Mouse (Mus musculus) kidney, adult 11 months (tissue): ENCODE measurements around the gene Ghrl.
"Not testable (repeated sequence)": the region's sequence is repeated elsewhere in the genome, so short reads cannot be mapped to it uniquely, and the experiment has no call there.

Experiments used
- DNase-seq: peaks from one replicate; pipeline ENCODE4 v3.0.0; 2022

The Ghrl gene

GRCm38 (mm10) chr6:113719878-113720277 is at the start of gene Ghrl:
Gene Ghrl, minus strand, starts transcription at chr6:113719880.
- DNase-seq: no peak

- no peak for DNase-seq
Observed at GRCm38 (mm10) chr6:113768804-113769203, 49.1 kb upstream of the Ghrl start.

GRCm38 (mm10) chr6:113761644-113762043 is 42.0 kb upstream of the Ghrl start:
- peak; percentile 50 for DNase-seq

- no peak for DNase-seq
Observed at GRCm38 (mm10) chr6:113749119-113749685, 29.5 kb upstream of the Ghrl start.

GRCm38 (mm10) chr6:113748351-113748750 is 28.7 kb upstream of the Ghrl start:
- DNase-seq: no peak

GRCm38 (mm10) chr6:113747284-113747683 is 27.6 kb upstream of the Ghrl start:
- DNase-seq: no peak

GRCm38 (mm10) chr6:113745117-113745516 is 25.4 kb upstream of the Ghrl start:
- DNase-seq: peak; percentile 59

GRCm38 (mm10) chr6:113743111-113743510 is 23.4 kb upstream of the Ghrl start:
- DNase-seq: no peak

- no peak for DNase-seq
Observed at GRCm38 (mm10) chr6:113742321-113742720, 22.6 kb upstream of the Ghrl start.

- DNase-seq: no peak
Observed at GRCm38 (mm10) chr6:113741425-113741824, 21.7 kb upstream of the Ghrl start.

GRCm38 (mm10) chr6:113740236-113741217 is 20.8 kb upstream of the Ghrl start, which contains the start of gene Sec13:
Gene Sec13, minus strand, starts transcription at chr6:113740743.
- DNase-seq: peak; percentile 70

- DNase-seq: peak; percentile 32
Observed at GRCm38 (mm10) chr6:113737318-113738046, 17.8 kb upstream of the Ghrl start.

GRCm38 (mm10) chr6:113731296-113731695 is 11.6 kb upstream of the Ghrl start:
- DNase-seq: no peak

GRCm38 (mm10) chr6:113728181-113728580 is 8.5 kb upstream of the Ghrl start:
- DNase-seq: no peak

GRCm38 (mm10) chr6:113721061-113721460 is 1.4 kb upstream of the Ghrl start:
- DNase-seq: no peak

GRCm38 (mm10) chr6:113717541-113717940 is 2.1 kb downstream of the Ghrl start:
- DNase-seq: no peak

GRCm38 (mm10) chr6:113714797-113715196 is 4.9 kb downstream of the Ghrl start:
- DNase-seq: peak; percentile 45

- no peak for DNase-seq
Observed at GRCm38 (mm10) chr6:113714276-113714675, 5.4 kb downstream of the Ghrl start.

GRCm38 (mm10) chr6:113713389-113713788 is 6.3 kb downstream of the Ghrl start:
- not testable (repeated sequence) for DNase-seq

GRCm38 (mm10) chr6:113712718-113713117 is 7.0 kb downstream of the Ghrl start:
- no peak for DNase-seq

GRCm38 (mm10) chr6:113697222-113698205 is 22.2 kb downstream of the Ghrl start:
- DNase-seq: peak; percentile 46
